Mouse (Mus musculus) embryonic facial prominence, embryonic 14.5 days (tissue): ENCODE results near the gene Itpkb. TPM values are rescaled to one million over a fixed set of nuclear protein-coding genes. Genes with fewer than 3 reads are reported as not detected.
A peak's percentile ranks its signal among the peaks of the same experiment; 100 is the strongest.
"Not testable (repeated sequence)": the region's sequence is repeated elsewhere in the genome, so short reads cannot be mapped to it uniquely, and the experiment has no call there.

Experiments
- ATAC-seq: fragments of 200-750 bp; cut with Nextera tagmentation; 2 replicates; pipeline ENCODE4 v1.8.0; 2017; ENCODE audit warnings: low read depth, moderate number of reproducible peaks, moderate TSS enrichment
- DNase-seq: peaks from one replicate; pipeline ENCODE4 v3.0.0-alpha.2; 2015; ENCODE audit warnings: low spot score
- H3K27ac ChIP-seq: fragments of 300-500 bp; sonication (generic); replicated peaks from 2 replicates; pipeline ENCODE4 v1.5.1; 2014; ENCODE audit warnings: low read depth, mild to moderate bottlenecking, low read length, moderate library complexity
- H3K27me3 ChIP-seq: fragments of 300-500 bp; sonication (generic); replicated peaks from 2 replicates; pipeline ENCODE4 v1.6.1; 2014; ENCODE audit warnings: low read length; ENCODE audit not compliant: control insufficient read depth, insufficient read depth
- H3K36me3 ChIP-seq: fragments of 300-500 bp; sonication (generic); 2 replicates; pipeline ENCODE4 v1.6.1; 2014; ENCODE audit warnings: low read length, mixed read lengths; ENCODE audit not compliant: control insufficient read depth, insufficient read depth
- H3K4me1 ChIP-seq: fragments of 300-500 bp; sonication (generic); 2 replicates; pipeline ENCODE4 v1.6.1; 2014; ENCODE audit warnings: antibody characterized with exemption, low read length; ENCODE audit not compliant: control insufficient read depth, insufficient read depth
- H3K4me2 ChIP-seq: fragments of 300-500 bp; sonication (generic); 2 replicates; pipeline ENCODE4 v1.6.1; 2014; ENCODE audit warnings: low read depth, mild to moderate bottlenecking, low read length, moderate library complexity, mixed read lengths
- H3K4me3 ChIP-seq: fragments of 300-500 bp; sonication (generic); 2 replicates; pipeline ENCODE4 v1.5.1; 2014; ENCODE audit warnings: low read depth, mild to moderate bottlenecking, low read length
- H3K9ac ChIP-seq: fragments of 300-500 bp; sonication (generic); 2 replicates; pipeline ENCODE4 v1.6.1; 2014; ENCODE audit warnings: low read depth, mild to moderate bottlenecking, low read length, moderate library complexity, mixed read lengths
- H3K9me3 ChIP-seq: fragments of 300-500 bp; sonication (generic); 2 replicates; pipeline ENCODE4 v1.6.1; 2016; ENCODE audit warnings: low read length; ENCODE audit not compliant: control insufficient read depth
- WGBS: fragments of 180-500 bp; shearing (Covaris S2); extraction: QIAGEN DNeasy Blood & Tissue Kit; methylation state at CpG from one replicate; pipeline ENCODE4 v1.1.7; 2014; 5-methylcytosine and 5-hydroxymethylcytosine counted together
- polyA plus RNA-seq: library from polyadenylated mRNA; unstranded; fragments of >200 nt; fragmentation: Nextera tagmentation; extraction: Ambion mirVana; gene quantifications from 2 replicates; pipeline ENCODE4 v1.2.1, GENCODE M21; 2014

Itpkb gene
- polyA plus RNA-seq, 1 experiment from 2014 or later: 7.6 TPM

DNA sequence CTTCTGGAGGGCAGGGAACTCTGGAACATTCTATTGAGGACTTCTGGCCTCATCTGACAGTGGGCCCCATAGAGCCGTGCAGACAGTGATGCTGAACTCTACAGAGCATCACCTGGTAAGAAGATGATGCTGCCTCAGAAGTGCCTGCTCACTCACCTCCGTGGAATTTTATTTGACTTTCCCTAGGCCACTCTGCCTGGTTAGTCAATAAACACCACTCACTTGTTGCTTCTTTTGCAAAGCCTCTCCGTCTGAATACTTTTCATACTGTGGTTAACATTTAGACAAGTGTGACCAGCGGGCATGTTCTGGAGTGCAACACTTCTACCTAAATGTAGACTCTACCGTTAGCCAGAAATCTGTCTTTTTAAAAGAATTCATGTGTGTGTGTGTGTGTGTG, 42.0 kb downstream of the Itpkb start:
- not testable (repeated sequence) for H3K36me3 ChIP-seq, H3K27me3 ChIP-seq, H3K4me3 ChIP-seq, H3K9me3 ChIP-seq, DNase-seq, ATAC-seq, H3K9ac ChIP-seq, H3K27ac ChIP-seq, H3K4me2 ChIP-seq
- WGBS: 83% methylated on average over 5 of the region's 5 CpGs
- H3K4me1 ChIP-seq: peaks cover 24% of the 10 kb centered on the region

- Histone ChIP-seq H3K4me1 (peaks cover 22% of the 10 kb centered on the region), H3K27ac (peak overlapping the region; percentile 24; the same call in 1 of the 2 replicates), H3K36me3 (no peaks in the 10 kb centered on the region), H3K9ac (no peak overlapping the region), H3K27me3 (no peaks in the 10 kb centered on the region), H3K4me2 (no peak overlapping the region), H3K4me3 (no peak overlapping the region), H3K9me3 (no peaks in the 10 kb centered on the region)
- DNase-seq (peak; percentile 59), ATAC-seq (peak; percentile 73)
- WGBS: 42% methylated on average over 7 of the region's 7 CpGs
These were observed 46.3 kb downstream of the Itpkb start for GRCm38 (mm10) chr1:180376598-180376997.

DNA sequence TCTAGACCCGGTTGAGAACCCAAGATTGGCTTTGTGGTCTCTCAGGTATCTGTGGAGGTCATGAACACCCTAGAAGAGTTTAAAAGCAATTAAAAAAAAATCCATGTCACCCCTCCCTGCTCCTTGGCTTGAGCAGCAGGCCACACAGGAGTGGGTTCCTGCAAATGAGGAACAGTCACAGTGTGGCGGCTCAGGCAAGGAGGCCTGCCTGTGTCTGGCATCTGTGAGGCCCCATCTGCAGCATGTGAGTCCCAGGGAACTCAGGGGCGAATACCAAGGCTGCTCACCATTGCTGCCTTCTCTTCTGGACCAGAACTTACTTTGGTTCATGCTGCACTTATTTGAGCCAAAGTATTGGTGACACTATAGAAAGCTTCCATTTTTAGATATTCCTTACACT, 49.3 kb downstream of the Itpkb start:
- peaks cover 24% of the 10 kb centered on the region for H3K4me1 ChIP-seq
- H3K9ac ChIP-seq: no peak overlapping the region
- H3K4me3 ChIP-seq: no peak overlapping the region
- ATAC-seq (no peak), DNase-seq (no peak)
- 70% methylated on average over 3 of the region's 3 CpGs for WGBS
- H3K36me3 ChIP-seq: no peaks in the 10 kb centered on the region
- H3K27me3 ChIP-seq: no peaks in the 10 kb centered on the region
- no peak overlapping the region for H3K4me2 ChIP-seq
- no peaks in the 10 kb centered on the region for H3K9me3 ChIP-seq
- H3K27ac ChIP-seq: no peak overlapping the region

DNA sequence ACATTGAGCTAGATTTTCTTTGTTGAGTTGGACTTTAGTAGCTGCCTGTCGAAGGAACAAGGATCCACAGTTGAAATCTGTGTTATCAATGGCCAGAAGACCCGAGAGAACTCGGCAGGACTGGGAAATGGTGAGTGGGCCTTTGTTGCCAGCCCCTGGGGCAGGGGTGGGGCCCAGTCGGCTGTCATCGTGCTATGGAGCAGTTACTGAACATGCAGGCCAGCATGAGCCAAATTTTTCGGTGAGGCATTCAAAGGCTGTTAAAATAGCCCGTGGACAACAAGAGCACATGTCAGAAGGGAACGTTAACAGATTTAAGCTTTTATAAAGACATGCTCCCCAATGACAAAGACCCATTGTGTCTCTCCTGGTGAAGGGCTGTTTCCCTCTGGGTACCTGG, 52.1 kb downstream of the Itpkb start:
- H3K36me3 ChIP-seq: no peaks in the 10 kb centered on the region
- DNase-seq (no peak), ATAC-seq (no peak)
- no peak overlapping the region for H3K27ac ChIP-seq
- H3K4me1 ChIP-seq: peaks cover 9% of the 10 kb centered on the region
- no peak overlapping the region for H3K4me2 ChIP-seq
- 29% methylated on average over 8 of the region's 8 CpGs for WGBS
- no peaks in the 10 kb centered on the region for H3K9me3 ChIP-seq
- H3K4me3 ChIP-seq: no peak overlapping the region
- H3K9ac ChIP-seq: 0 out of 2 replicates have a peak overlapping the region, but pooled peaks have one; percentile 39
- no peaks in the 10 kb centered on the region for H3K27me3 ChIP-seq

DNA sequence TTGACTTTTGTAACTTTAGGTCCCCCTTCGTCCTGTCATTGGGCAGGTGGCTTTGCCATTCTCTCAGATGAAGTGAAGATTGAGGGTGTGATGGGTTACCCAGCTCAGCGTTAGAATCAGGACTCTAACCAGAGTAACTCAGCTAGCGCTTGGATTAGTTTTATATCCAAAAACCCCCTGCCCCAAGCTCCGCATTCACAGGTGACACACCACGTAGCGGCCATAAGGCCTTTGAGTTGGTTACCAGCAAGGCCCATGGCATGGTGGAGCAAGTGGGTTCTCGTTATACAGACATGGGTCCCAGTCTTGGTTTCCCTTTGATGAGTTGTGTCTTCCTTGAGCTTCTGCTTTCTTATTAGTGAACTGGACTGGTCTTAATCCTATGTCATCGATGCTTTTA, 53.6 kb downstream of the Itpkb start:
- Histone ChIP-seq H3K9me3 (no peaks in the 10 kb centered on the region), H3K36me3 (no peaks in the 10 kb centered on the region), H3K27ac (no peak overlapping the region), H3K27me3 (no peaks in the 10 kb centered on the region), H3K9ac (no peak overlapping the region), H3K4me3 (no peak overlapping the region), H3K4me1 (peaks cover 16% of the 10 kb centered on the region), H3K4me2 (no peak overlapping the region)
- DNase-seq: no peak
- ATAC-seq: no peak
- 96% methylated on average over 8 of the region's 8 CpGs for WGBS

DNA sequence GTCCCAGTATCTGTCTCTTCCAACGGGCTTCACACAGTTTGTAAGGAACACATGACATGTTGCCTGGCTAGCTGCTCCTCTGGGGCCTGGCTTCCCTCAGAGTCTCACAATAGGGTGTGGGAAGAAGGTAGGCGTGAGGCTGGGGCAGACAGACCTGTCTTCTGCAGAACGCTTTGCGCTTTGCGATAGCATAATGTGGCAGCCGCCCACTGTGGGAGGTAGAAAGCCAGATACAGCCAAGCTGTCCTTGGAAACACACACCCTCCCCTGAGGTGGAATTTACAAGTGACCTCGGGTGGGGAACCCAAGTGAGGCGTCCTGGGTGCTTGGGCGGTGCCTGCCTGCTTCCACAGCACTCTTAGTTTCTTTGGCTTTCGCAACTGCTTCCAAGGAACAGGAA, 54.2 kb downstream of the Itpkb start:
- no peaks in the 10 kb centered on the region for H3K27me3 ChIP-seq
- 68% methylated on average over 10 of the region's 10 CpGs for WGBS
- no peaks in the 10 kb centered on the region for H3K9me3 ChIP-seq
- H3K36me3 ChIP-seq: no peaks in the 10 kb centered on the region
- no peak overlapping the region for H3K4me3 ChIP-seq
- no peak overlapping the region for H3K4me2 ChIP-seq
- DNase-seq (no peak), ATAC-seq (no peak)
- no peak overlapping the region for H3K9ac ChIP-seq
- no peak overlapping the region for H3K27ac ChIP-seq
- H3K4me1 ChIP-seq: peaks cover 18% of the 10 kb centered on the region

- no peaks in the 10 kb centered on the region for H3K9me3 ChIP-seq
- WGBS: 82% methylated on average over 6 of the region's 6 CpGs
- DNase-seq: no peak
- H3K27ac ChIP-seq: no peak overlapping the region
- H3K4me3 ChIP-seq: no peak overlapping the region
- peaks cover 20% of the 10 kb centered on the region for H3K4me1 ChIP-seq
- H3K36me3 ChIP-seq: no peaks in the 10 kb centered on the region
- no peak for ATAC-seq
- H3K27me3 ChIP-seq: no peaks in the 10 kb centered on the region
- no peak overlapping the region for H3K4me2 ChIP-seq
- no peak overlapping the region for H3K9ac ChIP-seq
These were observed 55.0 kb downstream of the Itpkb start for GRCm38 (mm10) chr1:180385308-180385707.

- H3K4me3 ChIP-seq: peak overlapping the region; percentile 39
- H3K4me1 ChIP-seq: peaks cover 22% of the 10 kb centered on the region
- peak overlapping the region; percentile 93 for H3K27ac ChIP-seq
- ATAC-seq (peak; percentile 96), DNase-seq (peak; percentile 99)
- no peaks in the 10 kb centered on the region for H3K36me3 ChIP-seq
- H3K27me3 ChIP-seq: no peaks in the 10 kb centered on the region
- no peaks in the 10 kb centered on the region for H3K9me3 ChIP-seq
- peak overlapping the region; percentile 65 for H3K9ac ChIP-seq
- H3K4me2 ChIP-seq: peak overlapping the region; percentile 71
- WGBS: 3% methylated on average over 27 of the region's 27 CpGs
These were observed 56.9 kb downstream of the Itpkb start for GRCm38 (mm10) chr1:180386951-180387749.
